Mouse (Mus musculus) erythroblast, embryonic 14.5 days (primary cell): ENCODE measurements around the gene Map4k4.

ENCODE experiments used
- GATA1 ChIP-seq: IDR thresholded peaks from 2 replicates; pipeline ENCODE4 v1.6.1; 2012; ENCODE audit warnings: low read length, inconsistent platforms, mixed read lengths
- TAL1 ChIP-seq: IDR thresholded peaks from 3 replicates; pipeline ENCODE4 v1.6.1; 2012; ENCODE audit warnings: low read length, inconsistent platforms, mixed read lengths

- TF ChIP-seq TAL1 (no peak), GATA1 (no peak)
These were observed at the start of gene Map4k4 for GRCm38 (mm10) chr1:39900181-39901005.
